Mouse (Mus musculus): ENCODE measurements around the gene Ubr7.
A peak's percentile ranks its signal among the peaks of the same experiment; 100 is the strongest.

Gene Ubr7

GRCm38 (mm10) chr12:102757689-102758402 is at the start of gene Ubr7, which contains the start of the genes Gm28051 and Gon7:
TSS of gene Ubr7 (plus strand) at chr12:102757967.
TSS of gene Gm28051 (minus strand) at chr12:102757765.
TSS of gene Gon7 (minus strand) at chr12:102757803.
- DNase-seq (ENCODE audit: low read depth): peak; percentile 98

GRCm38 (mm10) chr12:102708220-102708619 is 49.5 kb upstream of the Ubr7 start:
- DNase-seq (ENCODE audit: low read depth): no peak

GRCm38 (mm10) chr12:102709896-102710295 is 47.9 kb upstream of the Ubr7 start:
- no peak for DNase-seq (ENCODE audit: low read depth)

GRCm38 (mm10) chr12:102710851-102711375 is 46.9 kb upstream of the Ubr7 start:
- DNase-seq (ENCODE audit: low read depth): no peak

- no peak for DNase-seq (ENCODE audit: low read depth)
Observed at GRCm38 (mm10) chr12:102713153-102713865, 44.5 kb upstream of the Ubr7 start.

- DNase-seq (ENCODE audit: low read depth): no peak
Observed at GRCm38 (mm10) chr12:102714116-102714515, 43.7 kb upstream of the Ubr7 start.

- no peak for DNase-seq (ENCODE audit: low read depth)
Observed at GRCm38 (mm10) chr12:102714654-102715395, 42.9 kb upstream of the Ubr7 start.

GRCm38 (mm10) chr12:102719552-102720315 is 38.0 kb upstream of the Ubr7 start:
- DNase-seq (ENCODE audit: low read depth): no peak

- DNase-seq (ENCODE audit: low read depth): no peak
Observed at GRCm38 (mm10) chr12:102722451-102722850, 35.3 kb upstream of the Ubr7 start.

- no peak for DNase-seq (ENCODE audit: low read depth)
Observed at GRCm38 (mm10) chr12:102722966-102723365, 34.8 kb upstream of the Ubr7 start.

- DNase-seq (ENCODE audit: low read depth): no peak
Observed at GRCm38 (mm10) chr12:102723861-102724260, 33.9 kb upstream of the Ubr7 start.

- no peak for DNase-seq (ENCODE audit: low read depth)
Observed at GRCm38 (mm10) chr12:102725146-102725545, 32.6 kb upstream of the Ubr7 start.

GRCm38 (mm10) chr12:102725761-102726175 is 32.0 kb upstream of the Ubr7 start:
- no peak for DNase-seq (ENCODE audit: low read depth)

GRCm38 (mm10) chr12:102729855-102730797 is 27.6 kb upstream of the Ubr7 start:
- peak; percentile 63 for DNase-seq (ENCODE audit: low read depth)

GRCm38 (mm10) chr12:102730798-102731619 is 26.8 kb upstream of the Ubr7 start:
- no peak for DNase-seq (ENCODE audit: low read depth)

GRCm38 (mm10) chr12:102733381-102733780 is 24.4 kb upstream of the Ubr7 start:
- DNase-seq (ENCODE audit: low read depth): peak; percentile 65

GRCm38 (mm10) chr12:102739096-102739495 is 18.7 kb upstream of the Ubr7 start:
- DNase-seq (ENCODE audit: low read depth): no peak

- no peak for DNase-seq (ENCODE audit: low read depth)
Observed at GRCm38 (mm10) chr12:102740285-102740684, 17.5 kb upstream of the Ubr7 start.

GRCm38 (mm10) chr12:102742056-102742455 is 15.7 kb upstream of the Ubr7 start:
- no peak for DNase-seq (ENCODE audit: low read depth)
